Mouse (Mus musculus): ENCODE measurements around the gene Sgta. TPM values are rescaled to one million over a fixed set of nuclear protein-coding genes. Genes with fewer than 3 reads are reported as not detected.

The Sgta gene
- polyA plus RNA-seq, 1 experiment from 2014 or later, result 216 TPM

GRCm38 (mm10) chr10:81018326-81018725 is 41.7 kb downstream of the Sgta start:
- Histone ChIP-seq H3K9ac (no peak overlapping the region), H3K36me3 (no peaks in the 10 kb centered on the region), H3K4me2 (replicated peaks) (no peak overlapping the region), H3K4me3 (replicated peaks) (no peak overlapping the region), H3K27me3 (peaks cover 18% of the 10 kb centered on the region), H3K4me1 (0 out of 2 replicates have a peak, but pooled peaks cover 15% of the 10 kb centered on the region), H3K27ac (replicated peaks) (no peak overlapping the region), H3K9me3 (replicated peaks) (no peaks in the 10 kb centered on the region)
- 42% methylated on average over 10 of the region's 10 CpGs for WGBS
- no peak for ATAC-seq (ENCODE audit: insufficient number of reproducible peaks, low FRiP score, low TSS enrichment, low read depth)

- ATAC-seq (ENCODE audit: insufficient number of reproducible peaks, low FRiP score, low TSS enrichment, low read depth), result no peak
- H3K27me3 ChIP-seq, result peaks cover 6% of the 10 kb centered on the region; the same call in 1 of the 2 replicates
- no peak overlapping the region for H3K4me3 ChIP-seq (replicated peaks)
- no peak overlapping the region for H3K4me2 ChIP-seq (replicated peaks)
- H3K27ac ChIP-seq (replicated peaks), result no peak overlapping the region
- no peaks in the 10 kb centered on the region for H3K9me3 ChIP-seq (replicated peaks)
- WGBS, result 7% methylated on average over 7 of the region's 7 CpGs
- H3K4me1 ChIP-seq, result 0 out of 2 replicates have a peak, but pooled peaks cover 15% of the 10 kb centered on the region
- no peak overlapping the region for H3K9ac ChIP-seq
- H3K36me3 ChIP-seq, result no peaks in the 10 kb centered on the region
Measured at GRCm38 (mm10) chr10:81016645-81017044, 43.3 kb downstream of the Sgta start.

GRCm38 (mm10) chr10:81015666-81016065 is 44.3 kb downstream of the Sgta start:
- Histone ChIP-seq H3K27me3 (no peaks in the 10 kb centered on the region), H3K36me3 (no peaks in the 10 kb centered on the region), H3K4me3 (replicated peaks) (no peak overlapping the region), H3K27ac (replicated peaks) (no peak overlapping the region), H3K4me1 (0 out of 2 replicates have a peak, but pooled peaks cover 14% of the 10 kb centered on the region), H3K9me3 (replicated peaks) (no peaks in the 10 kb centered on the region), H3K9ac (no peak overlapping the region), H3K4me2 (replicated peaks) (no peak overlapping the region)
- 82% methylated on average over 2 of the region's 2 CpGs for WGBS
- ATAC-seq (ENCODE audit: insufficient number of reproducible peaks, low FRiP score, low TSS enrichment, low read depth), result no peak

GRCm38 (mm10) chr10:81014393-81015384 is 45.3 kb downstream of the Sgta start, which contains the start of gene Gng7:
TSS of gene Gng7 (minus strand) at chr10:81014945.
- 8% methylated on average over 31 of the region's 31 CpGs for WGBS
- H3K36me3 ChIP-seq, result no peaks in the 10 kb centered on the region
- H3K4me3 ChIP-seq (replicated peaks), result peak within 1 kb of the TSS; percentile 50
- H3K27me3 ChIP-seq, result no peaks in the 10 kb centered on the region
- H3K9ac ChIP-seq, result peak within 1 kb of the TSS; percentile 51
- no peaks in the 10 kb centered on the region for H3K9me3 ChIP-seq (replicated peaks)
- ATAC-seq (ENCODE audit: insufficient number of reproducible peaks, low FRiP score, low TSS enrichment, low read depth), result peak; percentile 96
- H3K27ac ChIP-seq (replicated peaks), result no peak within 1 kb of the TSS; the same call in 1 of the 2 replicates
- 0 out of 2 replicates have a peak, but pooled peaks cover 14% of the 10 kb centered on the region for H3K4me1 ChIP-seq
- peak within 1 kb of the TSS; percentile 65 for H3K4me2 ChIP-seq (replicated peaks)

GRCm38 (mm10) chr10:81010851-81011250 is 49.1 kb downstream of the Sgta start:
- Histone ChIP-seq H3K4me2 (replicated peaks) (no peak overlapping the region), H3K9ac (no peak overlapping the region), H3K4me3 (replicated peaks) (no peak overlapping the region), H3K9me3 (replicated peaks) (no peaks in the 10 kb centered on the region), H3K27ac (replicated peaks) (no peak overlapping the region), H3K4me1 (0 out of 2 replicates have a peak, but pooled peaks cover 14% of the 10 kb centered on the region), H3K36me3 (no peaks in the 10 kb centered on the region), H3K27me3 (no peaks in the 10 kb centered on the region)
- no peak for ATAC-seq (ENCODE audit: insufficient number of reproducible peaks, low FRiP score, low TSS enrichment, low read depth)
- 43% methylated on average over 6 of the region's 6 CpGs for whole genome bisulfite sequencing

- no peaks in the 10 kb centered on the region for H3K36me3 ChIP-seq
- no peak overlapping the region for H3K27ac ChIP-seq (replicated peaks)
- 0 out of 2 replicates have a peak, but pooled peaks cover 4% of the 10 kb centered on the region for H3K4me1 ChIP-seq
- ATAC-seq (ENCODE audit: insufficient number of reproducible peaks, low FRiP score, low TSS enrichment, low read depth), result no peak
- H3K27me3 ChIP-seq, result no peaks in the 10 kb centered on the region
- H3K9ac ChIP-seq, result no peak overlapping the region
- 33% methylated on average over 7 of the region's 7 CpGs for WGBS
- no peak overlapping the region for H3K4me2 ChIP-seq (replicated peaks)
- no peak overlapping the region for H3K4me3 ChIP-seq (replicated peaks)
- H3K9me3 ChIP-seq (replicated peaks), result no peaks in the 10 kb centered on the region
Measured at GRCm38 (mm10) chr10:81007240-81007639, 52.7 kb downstream of the Sgta start.

- no peak overlapping the region for H3K9ac ChIP-seq
- WGBS, result 81% methylated on average over 7 of the region's 7 CpGs
- no peak overlapping the region for H3K27ac ChIP-seq (replicated peaks)
- no peaks in the 10 kb centered on the region for H3K27me3 ChIP-seq
- H3K4me2 ChIP-seq (replicated peaks), result no peak overlapping the region
- no peaks in the 10 kb centered on the region for H3K9me3 ChIP-seq (replicated peaks)
- no peaks in the 10 kb centered on the region for H3K4me1 ChIP-seq
- no peaks in the 10 kb centered on the region for H3K36me3 ChIP-seq
- ATAC-seq (ENCODE audit: insufficient number of reproducible peaks, low FRiP score, low TSS enrichment, low read depth), result no peak
- no peak overlapping the region for H3K4me3 ChIP-seq (replicated peaks)
Measured at GRCm38 (mm10) chr10:81006005-81006677, 53.8 kb downstream of the Sgta start.

GRCm38 (mm10) chr10:81001161-81001560 is 58.8 kb downstream of the Sgta start:
- WGBS, result 64% methylated on average over 10 of the region's 10 CpGs
- Histone ChIP-seq H3K4me1 (peaks cover 11% of the 10 kb centered on the region), H3K4me3 (replicated peaks) (no peak overlapping the region), H3K4me2 (replicated peaks) (no peak overlapping the region), H3K9ac (no peak overlapping the region), H3K27me3 (peaks cover 16% of the 10 kb centered on the region), H3K36me3 (no peaks in the 10 kb centered on the region), H3K27ac (replicated peaks) (no peak overlapping the region), H3K9me3 (replicated peaks) (no peaks in the 10 kb centered on the region)
- ATAC-seq (ENCODE audit: insufficient number of reproducible peaks, low FRiP score, low TSS enrichment, low read depth), result no peak

- no peak overlapping the region for H3K9ac ChIP-seq
- no peak overlapping the region for H3K4me3 ChIP-seq (replicated peaks)
- 49% methylated on average over 28 of the region's 28 CpGs for WGBS
Measured at GRCm38 (mm10) chr10:81000197-81001062, 59.6 kb downstream of the Sgta start.

GRCm38 (mm10) chr10:80999362-81000196 is 60.4 kb downstream of the Sgta start:
- no peaks in the 10 kb centered on the region for H3K9me3 ChIP-seq (replicated peaks)
- ATAC-seq (ENCODE audit: insufficient number of reproducible peaks, low FRiP score, low TSS enrichment, low read depth), result peak; percentile 53; the same call in 1 of the 2 replicates
- H3K36me3 ChIP-seq, result no peaks in the 10 kb centered on the region
- no peak overlapping the region for H3K4me3 ChIP-seq (replicated peaks)
- H3K9ac ChIP-seq, result no peak overlapping the region
- H3K4me1 ChIP-seq, result peaks cover 17% of the 10 kb centered on the region
- H3K27ac ChIP-seq (replicated peaks), result no peak overlapping the region
- H3K27me3 ChIP-seq, result peaks cover 16% of the 10 kb centered on the region
- WGBS, result 29% methylated on average over 37 of the region's 37 CpGs
- H3K4me2 ChIP-seq (replicated peaks), result peak overlapping the region; percentile 43

More at GRCm38 (mm10) chr10:81000197-81001062, 59.6 kb downstream of the Sgta start:
- Histone ChIP-seq H3K36me3 (no peaks in the 10 kb centered on the region), H3K4me1 (peaks cover 11% of the 10 kb centered on the region), H3K27me3 (peaks cover 16% of the 10 kb centered on the region), H3K27ac (replicated peaks) (no peak overlapping the region), H3K4me2 (replicated peaks) (no peak overlapping the region), H3K9me3 (replicated peaks) (no peaks in the 10 kb centered on the region)
- ATAC-seq (ENCODE audit: insufficient number of reproducible peaks, low FRiP score, low TSS enrichment, low read depth), result no peak
